9 mouse cellular contexts compared by ENCODE assay signal in the genomic region with DNA sequence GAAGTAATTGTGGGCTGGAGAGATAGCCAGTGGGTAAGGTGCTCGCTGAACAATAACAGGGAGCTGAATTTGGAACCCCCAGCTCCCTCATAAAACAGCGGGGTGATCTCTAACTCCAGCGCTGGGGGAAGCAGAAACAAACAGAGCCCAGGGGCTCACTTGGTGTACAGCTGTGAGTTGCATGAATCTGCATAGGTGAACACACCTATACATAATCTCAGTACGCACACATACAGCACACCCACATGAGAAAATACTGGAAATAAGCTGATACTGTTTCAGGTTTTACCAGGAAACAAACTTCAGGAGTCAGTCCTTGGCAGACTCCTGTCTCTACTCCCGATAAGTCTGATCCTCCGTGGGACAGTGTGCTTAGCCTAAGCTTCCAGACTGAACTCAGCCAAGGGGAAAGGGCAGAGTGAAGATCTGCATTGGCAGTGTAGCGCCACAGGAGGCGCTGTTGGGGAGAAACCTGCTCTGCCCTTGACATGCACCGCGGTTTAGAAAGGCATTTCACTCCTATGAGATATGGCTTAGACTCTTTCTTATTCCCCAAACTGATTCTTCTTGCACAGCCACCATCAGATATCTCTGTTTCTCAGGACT. TPM values are rescaled to one million over a fixed set of nuclear protein-coding genes. Genes with fewer than 3 reads are reported as not detected.
A peak's percentile ranks its signal among the peaks of the same experiment; 100 is the strongest.
DNase-seq lines count a peak whose midpoint lies in the region; ATAC-seq and TF ChIP-seq lines count a peak whose summit lies in the region.
"Had no signal": no experiment of that assay in that cellular context is flagged by ENCODE, and none has a peak within 500 bp of the region (broad histone marks: within the 10 kb centered on the region; RNA-seq: fewer than 3 reads in every experiment).

No protein-coding gene starts in this region.

- H3K4me2 ChIP-seq in heart, embryonic 12.5 days, result no peak overlapping the region
- no peak overlapping the region for H3K4me2 ChIP-seq in heart, embryonic 11.5 days
- H3K4me2 ChIP-seq in embryonic facial prominence, embryonic 14.5 days (ENCODE audit: low read depth, low read length), result peak overlapping the region; percentile 23; the same call in 1 of the 2 replicates
- peak overlapping the region; percentile 19; the same call in 1 of the 2 replicates for H3K4me2 ChIP-seq in limb, embryonic 12.5 days
- H3K4me2 ChIP-seq in stomach, embryonic 14.5 days (replicated peaks; ENCODE audit: low read depth, low read length), result no peak overlapping the region

- H3K27ac ChIP-seq in heart, embryonic 12.5 days (ENCODE audit: poor library complexity, severe bottlenecking), result no peak overlapping the region
- no peak overlapping the region for H3K27ac ChIP-seq in heart, embryonic 11.5 days (ENCODE audit: low read depth, low read length)
- H3K27ac ChIP-seq in embryonic facial prominence, embryonic 14.5 days (replicated peaks; ENCODE audit: low read depth, low read length), result no peak overlapping the region
- no peak overlapping the region for H3K27ac ChIP-seq in limb, embryonic 12.5 days
- no peak overlapping the region for H3K27ac ChIP-seq in stomach, embryonic 14.5 days (ENCODE audit: low read length)

- H3K27me3 ChIP-seq in heart, embryonic 12.5 days (replicated peaks), result no peaks in the 10 kb centered on the region
- H3K27me3 ChIP-seq in heart, embryonic 11.5 days (ENCODE audit: control insufficient read depth, insufficient read depth, low read length), result no peaks in the 10 kb centered on the region
- H3K27me3 ChIP-seq in Patski, result peaks cover 3% of the 10 kb centered on the region
- H3K27me3 ChIP-seq in embryonic facial prominence, embryonic 14.5 days (replicated peaks; ENCODE audit: control insufficient read depth, insufficient read depth, low read length), result no peaks in the 10 kb centered on the region
- no peaks in the 10 kb centered on the region for H3K27me3 ChIP-seq in limb, embryonic 12.5 days
- no peaks in the 10 kb centered on the region; the same call in 1 of the 2 replicates for H3K27me3 ChIP-seq in stomach, embryonic 14.5 days (ENCODE audit: control insufficient read depth, insufficient read depth, low read length)

- in situ Hi-C loops in Patski (cut with MboI; ENCODE audit: low pct_unique_long_range_greater_than_20kb), result no loop called here

- no peak overlapping the region for H3K4me3 ChIP-seq in heart, embryonic 12.5 days
- no peak overlapping the region for H3K4me3 ChIP-seq in heart, embryonic 11.5 days (ENCODE audit: low read depth, low read length)
- H3K4me3 ChIP-seq in embryonic facial prominence, embryonic 14.5 days (ENCODE audit: low read depth, low read length), result no peak overlapping the region
- no peak overlapping the region for H3K4me3 ChIP-seq in limb, embryonic 12.5 days (replicated peaks)
- H3K4me3 ChIP-seq in stomach, embryonic 14.5 days (ENCODE audit: low read depth, low read length), result no peak overlapping the region
- H3K4me3 ChIP-seq: myocyte had no signal

- peak; percentile 11; the same call in 1 of the 2 replicates for ATAC-seq in heart, embryonic 12.5 days (ENCODE audit: insufficient number of reproducible peaks, low FRiP score)
- ATAC-seq in heart, embryonic 11.5 days (replicated peaks; ENCODE audit: insufficient number of reproducible peaks, low FRiP score, low TSS enrichment), result no peak
- ATAC-seq in Patski, result peak; percentile 35
- peak; percentile 60 for ATAC-seq in embryonic facial prominence, embryonic 14.5 days (ENCODE audit: low read depth)
- ATAC-seq in limb, embryonic 12.5 days (ENCODE audit: insufficient number of reproducible peaks, insufficient read depth, low FRiP score, low TSS enrichment, low read depth), result peak; percentile 18; the same call in 1 of the 2 replicates
- peak; percentile 79; the same call in 1 of the 2 replicates for ATAC-seq in stomach, embryonic 14.5 days (ENCODE audit: insufficient number of reproducible peaks, insufficient read depth, low FRiP score, low read depth)

- H3K36me3 ChIP-seq in heart, embryonic 12.5 days, result no peaks in the 10 kb centered on the region
- H3K36me3 ChIP-seq in heart, embryonic 11.5 days (ENCODE audit: control insufficient read depth, insufficient read depth, low read length), result no peaks in the 10 kb centered on the region
- H3K36me3 ChIP-seq in embryonic facial prominence, embryonic 14.5 days (ENCODE audit: control insufficient read depth, insufficient read depth, low read length), result no peaks in the 10 kb centered on the region
- H3K36me3 ChIP-seq in limb, embryonic 12.5 days, result no peaks in the 10 kb centered on the region
- H3K36me3 ChIP-seq in stomach, embryonic 14.5 days (ENCODE audit: control insufficient read depth, insufficient read depth, low read length), result no peaks in the 10 kb centered on the region

- no peak for DNase-seq in Patski (ENCODE audit: low read depth, low spot score)
- DNase-seq in embryonic facial prominence, embryonic 14.5 days (ENCODE audit: low spot score), result peak; percentile 48
- no peak for DNase-seq in thymus, postnatal 25 days
- DNase-seq in heart, adult 9 months (ENCODE audit: low spot score in 2 of 2), result no peak

- 23% methylated on average over 10 of the region's 10 CpGs for WGBS in heart, embryonic 12.5 days
- WGBS in heart, embryonic 11.5 days (ENCODE audit: insufficient replicate concordance), result 26% methylated on average over 10 of the region's 10 CpGs
- 24% methylated on average over 10 of the region's 10 CpGs for WGBS in embryonic facial prominence, embryonic 14.5 days
- 20% methylated on average over 10 of the region's 10 CpGs for WGBS in limb, embryonic 12.5 days
- 31% methylated on average over 10 of the region's 10 CpGs for WGBS in stomach, embryonic 14.5 days

- H3K9ac ChIP-seq in heart, embryonic 12.5 days, result no peak overlapping the region
- no peak overlapping the region for H3K9ac ChIP-seq in heart, embryonic 11.5 days (ENCODE audit: low read depth, low read length)
- no peak overlapping the region for H3K9ac ChIP-seq in embryonic facial prominence, embryonic 14.5 days (ENCODE audit: low read depth, low read length)
- H3K9ac ChIP-seq in limb, embryonic 12.5 days (replicated peaks), result no peak overlapping the region
- no peak overlapping the region for H3K9ac ChIP-seq in stomach, embryonic 14.5 days (replicated peaks; ENCODE audit: low read depth, low read length)

- POLR2A ChIA-PET in Patski (lab: Charles Lee), result no interaction called here

- TF ChIP-seq CTCF in Patski (IDR thresholded peaks at IDR 0.05), result peak; percentile 72

- H3K9me3 ChIP-seq in heart, embryonic 12.5 days (replicated peaks), result no peaks in the 10 kb centered on the region; the same call in 1 of the 2 replicates
- H3K9me3 ChIP-seq in heart, embryonic 11.5 days (replicated peaks; ENCODE audit: control insufficient read depth, low read length), result no peaks in the 10 kb centered on the region
- H3K9me3 ChIP-seq in embryonic facial prominence, embryonic 14.5 days (ENCODE audit: control insufficient read depth, low read length), result no peaks in the 10 kb centered on the region
- H3K9me3 ChIP-seq in limb, embryonic 12.5 days, result 0 out of 2 replicates have a peak, but pooled peaks cover 3% of the 10 kb centered on the region
- H3K9me3 ChIP-seq in stomach, embryonic 14.5 days (ENCODE audit: control insufficient read depth, low read depth, low read length), result no peaks in the 10 kb centered on the region

- H3K4me1 ChIP-seq in heart, embryonic 12.5 days (replicated peaks), result peaks cover 8% of the 10 kb centered on the region
- H3K4me1 ChIP-seq in heart, embryonic 11.5 days (ENCODE audit: control insufficient read depth, insufficient read depth, low read length), result no peaks in the 10 kb centered on the region
- peaks cover 11% of the 10 kb centered on the region for H3K4me1 ChIP-seq in embryonic facial prominence, embryonic 14.5 days (ENCODE audit: control insufficient read depth, insufficient read depth, low read length)
- peaks cover 19% of the 10 kb centered on the region for H3K4me1 ChIP-seq in limb, embryonic 12.5 days (replicated peaks)
- peaks cover 2% of the 10 kb centered on the region; the same call in 1 of the 2 replicates for H3K4me1 ChIP-seq in stomach, embryonic 14.5 days (ENCODE audit: control insufficient read depth, insufficient read depth, low read length)

- CTCF ChIA-PET in Patski (lab: Charles Lee), result interaction anchor here (0.7 kb wide), 1 partner anchor 72 kb away, joined by 3 read pairs; no protein-coding TSS in a partner anchor

RNA-seq across cellular contexts. Expression of gene Lhx8, which starts 34.2 kb away (rescaled TPM):
- polyA plus RNA-seq in heart, embryonic 12.5 days (2016; fragmentation: Nextera tagmentation; extraction: Ambion mirVana), result 0.17 TPM in 1 of 2 replicates, not detected in the other
- polyA plus RNA-seq in heart, embryonic 11.5 days (2014; fragmentation: Nextera tagmentation; extraction: Ambion mirVana), result 0.27 and 0.59 TPM in 2 replicates
- polyA plus RNA-seq in Patski (2021), result not detected
- polyA plus RNA-seq in embryonic facial prominence, embryonic 14.5 days (2014; fragmentation: Nextera tagmentation; extraction: Ambion mirVana), result 12.0 and 15.1 TPM in 2 replicates
- 0.36 and 0.79 TPM in 2 replicates for polyA plus RNA-seq in limb, embryonic 12.5 days (2016; fragmentation: Nextera tagmentation; extraction: Ambion mirVana)
- not detected in 2 replicates for polyA plus RNA-seq in stomach, embryonic 14.5 days (2014; fragmentation: Nextera tagmentation; extraction: Ambion mirVana)
- polyA plus RNA-seq: myocyte had no signal

Comparison
In these comparisons a context has a peak if more than half of its experiments do, and no peak if none do; other contexts are left out.
1. H3K4me2 ChIP-seq: peak in embryonic facial prominence, embryonic 14.5 days (single experiment) and limb, embryonic 12.5 days (single experiment); none in heart, embryonic 12.5 days (single experiment), heart, embryonic 11.5 days (single experiment) and stomach, embryonic 14.5 days (single experiment).